Mouse (Mus musculus): ENCODE results near the gene Rabepk. TPM values are rescaled to one million over a fixed set of nuclear protein-coding genes. Genes with fewer than 3 reads are reported as not detected.
A peak's percentile ranks its signal among the peaks of the same experiment; 100 is the strongest.

Rabepk gene
- polyA plus RNA-seq, 1 experiment from 2014 or later: 38.9 TPM

GRCm38 (mm10) chr2:34777237-34777868 lies 22.4 kb downstream of the Rabepk start:
- H3K4me1 ChIP-seq: peaks cover 36% of the 10 kb centered on the region
- WGBS: 60% methylated on average over 1 of the region's 1 CpGs
- no peak overlapping the region for H3K9ac ChIP-seq
- H3K27ac ChIP-seq (replicated peaks): no peak overlapping the region
- no peak for ATAC-seq (ENCODE audit: insufficient number of reproducible peaks, low FRiP score, low TSS enrichment, low read depth)
- H3K9me3 ChIP-seq (replicated peaks): no peaks in the 10 kb centered on the region
- peaks cover 78% of the 10 kb centered on the region for H3K36me3 ChIP-seq
- no peak overlapping the region for H3K4me3 ChIP-seq (replicated peaks)
- no peak overlapping the region for H3K4me2 ChIP-seq (replicated peaks)
- no peaks in the 10 kb centered on the region for H3K27me3 ChIP-seq

- Histone ChIP-seq H3K27me3 (no peaks in the 10 kb centered on the region), H3K4me1 (peaks cover 42% of the 10 kb centered on the region), H3K9ac (no peak overlapping the region), H3K36me3 (peaks cover 55% of the 10 kb centered on the region), H3K4me3 (replicated peaks) (peak overlapping the region; percentile 66), H3K4me2 (replicated peaks) (peak overlapping the region; percentile 48), H3K27ac (replicated peaks) (no peak overlapping the region), H3K9me3 (replicated peaks) (no peaks in the 10 kb centered on the region)
- ATAC-seq (ENCODE audit: insufficient number of reproducible peaks, low FRiP score, low TSS enrichment, low read depth): no peak
- 82% methylated on average over 6 of the region's 6 CpGs for WGBS
Observed at GRCm38 (mm10) chr2:34774493-34774892, 25.2 kb downstream of the Rabepk start.

GRCm38 (mm10) chr2:34773673-34774072 lies 26.0 kb downstream of the Rabepk start:
- H3K4me3 ChIP-seq (replicated peaks): peak overlapping the region; percentile 66
- no peaks in the 10 kb centered on the region for H3K27me3 ChIP-seq
- no peak overlapping the region for H3K27ac ChIP-seq (replicated peaks)
- H3K4me2 ChIP-seq (replicated peaks): peak overlapping the region; percentile 48
- no peaks in the 10 kb centered on the region for H3K9me3 ChIP-seq (replicated peaks)
- H3K4me1 ChIP-seq: peaks cover 42% of the 10 kb centered on the region
- no peak overlapping the region for H3K9ac ChIP-seq
- no peak for ATAC-seq (ENCODE audit: insufficient number of reproducible peaks, low FRiP score, low TSS enrichment, low read depth)
- 82% methylated on average over 4 of the region's 4 CpGs for WGBS
- peaks cover 47% of the 10 kb centered on the region for H3K36me3 ChIP-seq

GRCm38 (mm10) chr2:34772252-34773235 lies 27.2 kb downstream of the Rabepk start:
- Histone ChIP-seq H3K4me2 (replicated peaks) (peak overlapping the region; percentile 48), H3K4me1 (peaks cover 42% of the 10 kb centered on the region), H3K9ac (peak overlapping the region; percentile 80), H3K27ac (replicated peaks) (peak overlapping the region; percentile 76), H3K27me3 (no peaks in the 10 kb centered on the region), H3K9me3 (replicated peaks) (no peaks in the 10 kb centered on the region), H3K36me3 (peaks cover 39% of the 10 kb centered on the region), H3K4me3 (replicated peaks) (peak overlapping the region; percentile 66)
- WGBS: 3% methylated on average over 50 of the region's 50 CpGs
- ATAC-seq (ENCODE audit: insufficient number of reproducible peaks, low FRiP score, low TSS enrichment, low read depth): peak; percentile 3; the same call in 1 of the 2 replicates

GRCm38 (mm10) chr2:34771368-34772226 lies 28.1 kb downstream of the Rabepk start, which contains the start of gene Hspa5:
Gene Hspa5 (plus strand): TSS chr2:34771970.
- H3K4me2 ChIP-seq (replicated peaks): peak within 1 kb of the TSS; percentile 56
- peak within 1 kb of the TSS; percentile 87 for H3K9ac ChIP-seq
- H3K4me1 ChIP-seq: peaks cover 40% of the 10 kb centered on the region
- peak within 1 kb of the TSS; percentile 89 for H3K27ac ChIP-seq (replicated peaks)
- H3K36me3 ChIP-seq: peaks cover 30% of the 10 kb centered on the region
- H3K27me3 ChIP-seq: no peaks in the 10 kb centered on the region
- WGBS: under 1% methylated on average over 59 of the region's 60 CpGs
- peak within 1 kb of the TSS; percentile 66 for H3K4me3 ChIP-seq (replicated peaks)
- ATAC-seq (ENCODE audit: insufficient number of reproducible peaks, low FRiP score, low TSS enrichment, low read depth): peak; percentile 99
- no peaks in the 10 kb centered on the region for H3K9me3 ChIP-seq (replicated peaks)

GRCm38 (mm10) chr2:34770951-34771350 lies 28.8 kb downstream of the Rabepk start:
- H3K4me1 ChIP-seq: peaks cover 35% of the 10 kb centered on the region
- ATAC-seq (ENCODE audit: insufficient number of reproducible peaks, low FRiP score, low TSS enrichment, low read depth): no peak
- H3K9me3 ChIP-seq (replicated peaks): no peaks in the 10 kb centered on the region
- peak overlapping the region; percentile 56 for H3K4me2 ChIP-seq (replicated peaks)
- WGBS: 2% methylated on average over 6 of the region's 6 CpGs
- H3K9ac ChIP-seq: peak overlapping the region; percentile 87
- H3K27ac ChIP-seq (replicated peaks): peak overlapping the region; percentile 89
- peaks cover 24% of the 10 kb centered on the region for H3K36me3 ChIP-seq
- peak overlapping the region; percentile 66 for H3K4me3 ChIP-seq (replicated peaks)
- H3K27me3 ChIP-seq: no peaks in the 10 kb centered on the region

- no peaks in the 10 kb centered on the region for H3K27me3 ChIP-seq
- no peak for ATAC-seq (ENCODE audit: insufficient number of reproducible peaks, low FRiP score, low TSS enrichment, low read depth)
- peaks cover 17% of the 10 kb centered on the region for H3K36me3 ChIP-seq
- 0 out of 2 replicates have a peak overlapping the region, but pooled peaks have one; percentile 66 for H3K4me3 ChIP-seq (replicated peaks)
- no peaks in the 10 kb centered on the region for H3K9me3 ChIP-seq (replicated peaks)
- no peak overlapping the region for H3K9ac ChIP-seq
- WGBS: 80% methylated on average over 2 of the region's 2 CpGs
- no peak overlapping the region for H3K4me2 ChIP-seq (replicated peaks)
- H3K4me1 ChIP-seq: peaks cover 27% of the 10 kb centered on the region
- H3K27ac ChIP-seq (replicated peaks): no peak overlapping the region
Observed at GRCm38 (mm10) chr2:34770049-34770448, 29.7 kb downstream of the Rabepk start.

GRCm38 (mm10) chr2:34764801-34765200 lies 34.9 kb downstream of the Rabepk start:
- Histone ChIP-seq H3K4me1 (no peaks in the 10 kb centered on the region), H3K4me2 (replicated peaks) (no peak overlapping the region), H3K4me3 (replicated peaks) (no peak overlapping the region), H3K27ac (replicated peaks) (no peak overlapping the region), H3K27me3 (no peaks in the 10 kb centered on the region), H3K9ac (no peak overlapping the region), H3K9me3 (replicated peaks) (no peaks in the 10 kb centered on the region), H3K36me3 (no peaks in the 10 kb centered on the region)
- no peak for ATAC-seq (ENCODE audit: insufficient number of reproducible peaks, low FRiP score, low TSS enrichment, low read depth)
- WGBS: 89% methylated on average over 5 of the region's 12 CpGs

GRCm38 (mm10) chr2:34762872-34763271 lies 36.8 kb downstream of the Rabepk start:
- Histone ChIP-seq H3K27ac (replicated peaks) (no peak overlapping the region), H3K4me2 (replicated peaks) (no peak overlapping the region), H3K4me3 (replicated peaks) (no peak overlapping the region), H3K9me3 (replicated peaks) (no peaks in the 10 kb centered on the region), H3K4me1 (no peaks in the 10 kb centered on the region), H3K9ac (no peak overlapping the region), H3K27me3 (no peaks in the 10 kb centered on the region), H3K36me3 (no peaks in the 10 kb centered on the region)
- ATAC-seq (ENCODE audit: insufficient number of reproducible peaks, low FRiP score, low TSS enrichment, low read depth): no peak
- 51% methylated on average over 2 of the region's 2 CpGs for WGBS

GRCm38 (mm10) chr2:34762174-34762573 lies 37.5 kb downstream of the Rabepk start:
- no peaks in the 10 kb centered on the region for H3K4me1 ChIP-seq
- no peak overlapping the region for H3K4me3 ChIP-seq (replicated peaks)
- no peaks in the 10 kb centered on the region for H3K27me3 ChIP-seq
- ATAC-seq (ENCODE audit: insufficient number of reproducible peaks, low FRiP score, low TSS enrichment, low read depth): no peak
- H3K9ac ChIP-seq: no peak overlapping the region
- H3K36me3 ChIP-seq: no peaks in the 10 kb centered on the region
- 83% methylated on average over 2 of the region's 2 CpGs for WGBS
- no peaks in the 10 kb centered on the region for H3K9me3 ChIP-seq (replicated peaks)
- no peak overlapping the region for H3K4me2 ChIP-seq (replicated peaks)
- no peak overlapping the region for H3K27ac ChIP-seq (replicated peaks)

Measured in embryonic facial prominence, embryonic 15.5 days (tissue).